Mouse (Mus musculus): ENCODE measurements around the gene Gp5. TPM values are rescaled to one million over a fixed set of nuclear protein-coding genes. Genes with fewer than 3 reads are reported as not detected.

Gp5 gene
- polyA plus RNA-seq, 1 experiment from 2014 or later = 0.68 TPM

GRCm38 (mm10) chr16:30258441-30258840, 52.1 kb downstream of the Gp5 start:
- Histone ChIP-seq H3K9ac (no peak overlapping the region), H3K4me2 (replicated peaks) (no peak overlapping the region), H3K27me3 (ENCODE audit: control insufficient read depth, insufficient read depth, low read length) (peaks cover 14% of the 10 kb centered on the region; the same call in 1 of the 2 replicates), H3K4me1 (replicated peaks; ENCODE audit: control insufficient read depth, insufficient read depth, low read length) (no peaks in the 10 kb centered on the region), H3K4me3 (replicated peaks; ENCODE audit: low read length) (no peak overlapping the region), H3K36me3 (replicated peaks; ENCODE audit: control insufficient read depth, insufficient read depth) (no peaks in the 10 kb centered on the region), H3K9me3 (ENCODE audit: control insufficient read depth, low read length) (no peaks in the 10 kb centered on the region), H3K27ac (no peak overlapping the region)
- DNase-seq (ENCODE audit: low spot score) (no peak), ATAC-seq (ENCODE audit: low FRiP score) (no peak)
- WGBS = 90% methylated on average over 7 of the region's 7 CpGs

GRCm38 (mm10) chr16:30257718-30258117, 52.9 kb downstream of the Gp5 start:
- no peak for DNase-seq (ENCODE audit: low spot score)
- H3K4me1 ChIP-seq (replicated peaks; ENCODE audit: control insufficient read depth, insufficient read depth, low read length) = no peaks in the 10 kb centered on the region
- no peaks in the 10 kb centered on the region for H3K36me3 ChIP-seq (replicated peaks; ENCODE audit: control insufficient read depth, insufficient read depth)
- H3K27ac ChIP-seq = no peak overlapping the region
- no peak overlapping the region for H3K4me3 ChIP-seq (replicated peaks; ENCODE audit: low read length)
- peaks cover 15% of the 10 kb centered on the region for H3K27me3 ChIP-seq (ENCODE audit: control insufficient read depth, insufficient read depth, low read length)
- H3K4me2 ChIP-seq (replicated peaks) = no peak overlapping the region
- 82% methylated on average over 9 of the region's 9 CpGs for WGBS
- no peak overlapping the region for H3K9ac ChIP-seq
- no peaks in the 10 kb centered on the region for H3K9me3 ChIP-seq (ENCODE audit: control insufficient read depth, low read length)
- no peak for ATAC-seq (ENCODE audit: low FRiP score)

Other genes starting within 250 kb of the Gp5 start
- gene Hes1, start 246.4 kb downstream of the Gp5 start, polyA plus RNA-seq (2014; fragmentation: Nextera tagmentation; extraction: Ambion mirVana) = 14.0 and 18.0 TPM in 2 replicates
- not detected in 2 replicates for gene Cpn2, start 43.3 kb downstream of the Gp5 start, polyA plus RNA-seq (2014; fragmentation: Nextera tagmentation; extraction: Ambion mirVana)
- gene Lrrc15, start 27.5 kb downstream of the Gp5 start, polyA plus RNA-seq (2014; fragmentation: Nextera tagmentation; extraction: Ambion mirVana) = 0.31 and 0.39 TPM in 2 replicates
- 12.3 and 13.4 TPM in 2 replicates for gene Atp13a3, start 95.2 kb upstream of the Gp5 start, polyA plus RNA-seq (2014; fragmentation: Nextera tagmentation; extraction: Ambion mirVana)
- 63.9 and 76.4 TPM in 2 replicates for gene Tmem44, start 240.1 kb upstream of the Gp5 start, polyA plus RNA-seq (2014; fragmentation: Nextera tagmentation; extraction: Ambion mirVana)